Mouse (Mus musculus): ENCODE results near the gene Fkbp11.
A peak's percentile ranks its signal among the peaks of the same experiment; 100 is the strongest.
"Not testable (repeated sequence)": the region's sequence is repeated elsewhere in the genome, so short reads cannot be mapped to it uniquely, and the experiment has no call there.

Fkbp11 gene

DNA sequence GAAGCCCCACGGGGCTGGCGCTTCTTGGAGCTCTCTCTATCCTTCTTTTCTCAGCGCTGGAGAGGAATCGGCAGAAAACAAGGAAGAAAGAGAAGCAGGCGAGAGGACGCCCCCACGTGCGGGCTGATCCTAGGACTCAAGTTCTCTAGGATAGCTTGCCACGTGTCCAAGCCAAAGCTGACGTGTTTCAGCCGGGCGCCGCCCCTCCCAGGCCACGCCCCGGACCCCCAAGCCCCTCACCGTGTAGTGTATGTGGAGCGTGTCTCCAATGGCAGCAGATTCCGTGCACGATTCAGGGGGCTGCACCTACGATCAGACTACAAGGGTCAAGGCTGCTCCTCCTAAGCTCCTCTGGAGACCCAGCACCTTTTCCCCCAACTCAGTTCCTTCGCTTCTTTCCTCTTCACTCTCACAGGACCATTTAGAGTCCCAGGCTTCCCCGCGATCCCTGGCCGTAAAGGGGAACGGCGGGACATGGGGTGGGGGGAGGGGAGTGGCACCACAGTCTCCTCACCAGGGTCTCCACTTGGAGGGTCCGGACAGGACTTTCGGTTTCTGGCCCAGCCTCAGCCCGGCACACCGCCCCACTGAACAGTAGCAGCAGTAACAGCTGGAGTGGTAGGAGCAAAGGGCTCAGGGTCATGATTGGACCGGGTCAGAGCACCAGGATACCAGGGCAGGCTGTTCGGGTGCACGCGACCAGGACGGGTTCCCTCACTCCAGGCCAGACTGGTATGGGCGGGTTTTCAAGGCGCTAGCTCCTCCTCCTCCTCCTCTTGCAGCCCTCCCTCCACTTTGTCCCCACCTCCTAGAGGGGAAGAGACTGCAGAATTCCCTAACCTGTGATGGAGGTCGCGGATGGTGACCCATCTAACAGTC, at the start of gene Fkbp11:
Gene Fkbp11 (minus strand): TSS at position 756 of the 879 bp plus-strand sequence.
- DNase-seq (ENCODE audit: low spot score in 2 of 2), result peak in 1 of 2 experiments; percentile 31

GRCm38 (mm10) chr15:98777762-98778161, 49.8 kb upstream of the Fkbp11 start, which contains the start of gene Wnt10b:
Gene Wnt10b (minus strand): TSS chr15:98778150.
- no peak for DNase-seq (ENCODE audit: low spot score in 2 of 2)

GRCm38 (mm10) chr15:98777005-98777616, 49.1 kb upstream of the Fkbp11 start:
- no peak for DNase-seq (ENCODE audit: low spot score in 2 of 2)

DNA sequence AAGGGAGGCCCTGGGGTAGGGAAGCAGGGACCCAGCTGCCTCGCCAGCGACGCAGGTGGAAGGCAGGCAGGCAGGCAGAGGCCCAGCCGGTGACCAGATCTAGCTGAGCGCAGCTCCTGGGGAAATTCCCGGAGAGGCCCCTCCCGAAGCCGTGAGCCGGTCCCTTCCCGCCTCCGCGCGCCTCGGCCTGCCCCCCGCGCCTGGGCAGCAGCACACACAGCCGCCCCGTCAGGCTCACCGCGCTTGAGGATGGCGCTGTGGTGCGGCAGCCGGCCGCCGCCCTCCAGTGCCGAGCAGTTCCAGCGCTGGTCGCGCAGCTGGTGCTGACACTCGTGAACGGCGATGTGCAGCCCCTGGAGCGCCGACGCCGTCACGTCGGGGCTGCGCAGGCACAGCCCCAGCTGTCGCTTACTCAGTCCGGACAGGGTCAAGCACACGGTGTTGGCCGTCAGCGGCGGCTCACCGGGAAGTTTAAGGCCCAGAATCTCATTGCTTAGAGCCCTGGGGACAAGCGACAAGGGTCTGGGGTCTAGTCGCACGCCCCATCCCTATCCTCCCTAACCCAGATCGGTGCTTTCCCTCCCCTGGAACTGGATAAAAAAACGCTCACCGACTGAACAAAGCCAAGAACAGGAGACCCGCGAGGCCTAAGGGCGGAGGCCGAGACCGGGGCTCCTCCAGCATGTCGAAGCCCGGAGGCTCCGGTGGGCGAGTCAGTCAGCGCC, 48.4 kb upstream of the Fkbp11 start:
- DNase-seq (ENCODE audit: low spot score in 2 of 2), result no peak

GRCm38 (mm10) chr15:98775533-98775932, 47.5 kb upstream of the Fkbp11 start:
- no peak for DNase-seq (ENCODE audit: low spot score in 2 of 2)

DNA sequence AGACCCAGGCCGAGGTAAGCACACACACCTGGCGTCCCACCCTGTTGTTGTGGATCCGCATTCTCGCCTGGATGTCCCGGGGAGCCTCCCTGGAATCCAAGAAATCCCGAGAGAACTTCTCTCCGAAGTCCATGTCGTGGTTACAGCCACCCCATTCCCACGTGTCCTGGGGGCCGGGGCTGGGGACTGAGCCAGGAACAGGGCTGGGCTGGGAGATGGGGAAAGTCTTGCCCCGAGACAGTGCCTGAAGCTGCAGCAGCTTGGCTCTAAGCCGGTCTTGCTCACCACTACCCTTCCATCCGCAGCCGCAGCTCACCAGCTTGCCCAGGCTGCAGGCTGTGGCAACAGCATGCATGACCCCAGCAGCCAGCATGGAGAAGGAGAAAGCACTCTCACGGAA, 46.1 kb upstream of the Fkbp11 start:
- DNase-seq (ENCODE audit: low spot score in 2 of 2), result no peak

DNA sequence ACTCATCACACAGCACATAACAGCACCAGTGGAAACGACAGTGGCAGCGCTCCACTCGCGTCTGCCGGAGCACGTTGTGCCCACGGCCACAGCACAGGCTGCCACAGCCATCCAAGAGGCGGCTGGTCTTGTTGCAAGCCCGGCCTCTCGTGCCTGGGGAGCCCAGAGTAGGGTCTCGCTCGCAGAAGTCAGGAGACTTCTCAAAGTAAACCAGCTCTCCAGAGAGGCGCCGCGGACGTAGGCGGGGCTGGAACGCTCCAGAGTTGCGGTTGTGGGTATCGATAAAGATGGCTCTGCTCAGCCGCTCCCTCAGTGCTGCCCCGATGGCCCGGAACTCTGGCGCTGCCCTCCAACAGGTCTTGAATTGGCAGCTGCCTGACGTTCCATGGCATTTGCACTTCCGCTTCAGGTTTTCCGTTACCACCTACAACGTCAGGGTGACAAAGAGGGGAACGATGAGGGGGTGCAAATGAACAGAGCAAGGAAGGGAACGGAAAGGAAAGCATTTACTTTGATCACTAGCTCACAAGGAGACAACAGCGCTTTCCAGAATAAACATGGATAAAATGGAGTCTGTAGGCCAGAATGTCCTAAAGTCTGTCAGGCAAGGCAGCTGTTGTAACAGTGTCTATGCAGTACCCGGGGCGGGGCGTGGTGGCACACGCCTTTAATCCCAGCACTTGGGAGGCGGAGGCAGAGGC, 44.7 kb upstream of the Fkbp11 start:
- DNase-seq (ENCODE audit: low spot score in 2 of 2), result no peak

DNA sequence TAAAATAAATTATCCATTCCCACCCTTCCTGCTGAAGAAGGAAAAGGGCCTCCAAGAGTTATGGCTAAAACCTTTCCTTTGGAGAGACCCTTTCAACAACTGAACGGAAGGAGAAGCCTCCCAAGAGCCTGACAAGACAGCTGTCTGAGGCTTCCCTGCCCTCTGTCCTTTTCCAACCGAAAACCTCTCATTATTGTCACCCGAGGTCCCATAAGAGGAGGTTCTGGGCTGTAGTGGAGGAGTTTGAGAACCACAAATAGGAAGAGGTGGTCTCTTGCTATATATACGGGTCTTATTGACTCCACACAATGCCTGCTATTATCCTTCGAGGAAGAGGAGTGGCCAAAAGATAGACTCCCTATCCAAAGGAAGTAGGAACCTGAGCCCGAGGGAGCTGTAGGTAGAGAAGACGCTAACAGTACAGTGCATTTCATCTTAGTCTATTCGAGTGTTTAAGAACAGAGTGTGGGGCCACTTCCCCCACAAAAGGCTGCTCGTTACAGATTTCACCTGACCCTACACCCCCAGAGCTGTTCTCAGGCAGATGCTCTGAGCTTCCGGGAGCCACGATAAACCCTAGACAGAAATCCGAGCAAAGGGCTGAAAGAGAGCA, 43.9 kb upstream of the Fkbp11 start:
- DNase-seq (ENCODE audit: low spot score in 2 of 2), result no peak

DNA sequence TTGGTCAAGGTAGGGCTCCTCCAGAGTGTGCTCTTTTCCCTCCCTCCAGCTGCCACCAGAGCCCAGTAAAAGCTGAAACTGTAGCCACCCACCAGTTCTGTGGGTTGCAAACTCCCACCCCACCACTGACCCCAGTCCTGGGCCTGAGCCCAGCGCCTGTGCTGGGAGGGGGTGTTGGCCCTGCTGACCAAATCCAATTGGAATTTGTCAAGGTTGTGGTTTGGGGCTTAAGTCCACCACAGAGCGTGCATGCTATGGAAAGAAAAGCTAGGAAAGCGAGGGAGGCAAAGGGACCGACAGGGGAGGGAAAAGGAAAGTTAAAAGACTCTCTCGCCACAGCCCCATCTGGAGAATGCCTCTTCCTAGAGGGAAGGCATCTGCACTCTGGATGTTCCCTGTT, 40.3 kb upstream of the Fkbp11 start:
- no peak for DNase-seq (ENCODE audit: low spot score in 2 of 2)

GRCm38 (mm10) chr15:98765929-98766328, 37.9 kb upstream of the Fkbp11 start:
- DNase-seq (ENCODE audit: low spot score in 2 of 2), result no peak

DNA sequence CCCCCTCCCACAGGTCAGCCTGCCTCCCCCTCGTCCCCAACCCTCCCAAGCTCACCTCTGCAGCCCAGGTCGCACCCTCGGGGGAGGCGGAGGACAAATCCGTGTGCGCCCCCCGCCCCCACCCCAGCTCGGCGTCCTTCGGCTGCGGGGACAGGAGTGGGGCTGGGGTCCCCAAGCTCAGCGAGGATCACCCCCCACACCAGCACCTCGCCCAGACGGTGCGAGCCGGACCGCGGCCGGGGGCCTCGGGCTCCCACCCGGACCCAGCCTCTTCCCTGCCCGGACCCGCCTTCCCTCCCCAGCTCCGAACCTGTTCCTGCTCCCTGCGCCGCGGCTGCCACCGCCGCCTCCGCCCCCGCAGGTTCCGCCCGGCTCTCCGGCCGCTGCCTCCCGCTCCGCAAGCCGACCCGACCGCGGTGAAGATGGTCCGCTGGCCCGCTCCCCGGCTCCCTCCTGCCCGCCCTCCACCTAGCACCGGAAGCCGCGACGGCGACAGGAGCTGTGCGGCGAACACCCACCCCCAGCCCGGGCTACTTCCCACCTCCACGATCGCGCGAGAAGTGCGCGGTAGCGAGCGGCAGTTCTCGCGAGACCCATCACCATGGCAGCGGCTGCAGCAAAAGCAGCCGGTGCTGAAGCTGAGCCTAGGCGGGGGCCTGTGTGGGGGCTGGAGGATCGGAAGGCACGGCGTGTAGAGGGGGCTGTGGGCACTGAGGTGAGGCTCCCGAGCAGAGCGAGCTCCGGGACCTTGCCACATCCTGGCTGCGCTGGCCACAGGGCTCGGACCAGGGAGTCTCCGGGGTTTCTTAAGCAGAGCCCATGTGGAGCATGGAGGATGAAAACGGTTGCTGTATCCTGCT, 34.9 kb upstream of the Fkbp11 start, which contains the start of gene Arf3:
Gene Arf3 (minus strand): TSS at position 545 of the 860 bp plus-strand sequence.
- DNase-seq (ENCODE audit: low spot score in 2 of 2), result peak; percentile 93 to 98

DNA sequence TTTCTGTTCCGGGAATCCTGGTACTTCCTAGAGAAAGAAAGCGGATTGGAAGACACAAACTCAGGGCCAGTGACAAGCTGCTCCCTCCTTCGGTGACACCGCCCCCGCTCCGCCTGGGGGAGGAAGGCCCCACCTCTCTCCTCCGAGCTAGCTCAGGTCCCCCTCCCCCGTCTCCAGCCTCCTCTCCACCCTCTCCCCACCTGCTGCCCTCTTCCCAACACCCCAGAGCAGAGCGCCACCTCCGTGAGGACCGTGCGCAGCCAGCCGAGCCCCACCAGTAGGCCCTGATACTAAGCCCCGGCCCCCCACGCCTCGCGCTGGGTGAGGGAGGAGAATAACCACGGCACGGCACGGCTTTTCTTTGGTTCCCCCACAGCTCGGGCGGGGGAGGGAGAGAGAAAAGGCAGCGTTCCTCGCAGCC, 34.2 kb upstream of the Fkbp11 start:
- peak; percentile 81 to 83 for DNase-seq (ENCODE audit: low spot score in 2 of 2)

DNA sequence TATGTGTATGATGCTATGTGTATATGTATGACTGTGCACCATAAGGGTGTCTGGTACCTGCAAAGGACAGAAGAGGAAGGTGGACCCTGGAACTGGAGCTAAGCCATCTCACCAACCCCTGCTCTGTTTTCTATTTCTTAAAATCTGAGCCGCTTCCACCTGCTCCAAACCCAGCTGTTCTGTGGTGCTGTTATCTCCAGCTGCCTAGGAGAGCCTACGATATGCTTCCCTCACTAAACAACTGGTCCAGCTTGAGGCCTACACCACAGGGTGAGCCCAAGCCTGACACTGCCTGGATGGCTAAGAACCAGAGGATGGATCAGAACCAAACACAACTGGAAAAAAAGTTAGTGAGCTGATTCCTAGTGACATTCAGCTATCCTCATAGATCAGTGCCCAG, 26.1 kb upstream of the Fkbp11 start:
- DNase-seq (ENCODE audit: low spot score in 2 of 2), result no peak

- no peak for DNase-seq (ENCODE audit: low spot score in 2 of 2)
These were observed 25.0 kb upstream of the Fkbp11 start for GRCm38 (mm10) chr15:98753021-98753423.

GRCm38 (mm10) chr15:98749093-98749492, 21.1 kb upstream of the Fkbp11 start:
- DNase-seq (ENCODE audit: low spot score in 2 of 2), result no peak

DNA sequence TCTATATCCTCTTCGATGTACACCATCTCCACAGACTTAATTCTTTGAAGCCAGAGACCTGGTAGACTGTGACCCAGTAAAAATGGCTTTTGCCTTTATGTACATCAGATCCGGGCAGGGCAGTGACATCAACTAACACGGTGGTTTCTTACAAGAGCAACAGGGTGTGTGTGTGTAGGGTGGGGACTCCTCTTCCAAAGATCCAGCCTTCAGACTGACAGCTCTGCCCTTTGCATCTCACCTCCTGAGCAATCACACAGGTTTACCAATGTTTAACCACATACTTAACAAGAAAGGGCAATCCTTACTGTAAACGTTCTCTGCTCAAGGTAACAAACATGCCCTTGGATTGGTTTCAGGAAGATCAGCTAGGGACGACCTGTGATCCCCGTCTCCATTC, 19.3 kb upstream of the Fkbp11 start:
- no peak for DNase-seq (ENCODE audit: low spot score in 2 of 2)

- DNase-seq (ENCODE audit: low spot score in 2 of 2), result no peak
These were observed 18.5 kb upstream of the Fkbp11 start for GRCm38 (mm10) chr15:98746344-98746965.

- DNase-seq (ENCODE audit: low spot score in 2 of 2), result not testable (repeated sequence)
These were observed 15.9 kb upstream of the Fkbp11 start for GRCm38 (mm10) chr15:98743863-98744262.

DNA sequence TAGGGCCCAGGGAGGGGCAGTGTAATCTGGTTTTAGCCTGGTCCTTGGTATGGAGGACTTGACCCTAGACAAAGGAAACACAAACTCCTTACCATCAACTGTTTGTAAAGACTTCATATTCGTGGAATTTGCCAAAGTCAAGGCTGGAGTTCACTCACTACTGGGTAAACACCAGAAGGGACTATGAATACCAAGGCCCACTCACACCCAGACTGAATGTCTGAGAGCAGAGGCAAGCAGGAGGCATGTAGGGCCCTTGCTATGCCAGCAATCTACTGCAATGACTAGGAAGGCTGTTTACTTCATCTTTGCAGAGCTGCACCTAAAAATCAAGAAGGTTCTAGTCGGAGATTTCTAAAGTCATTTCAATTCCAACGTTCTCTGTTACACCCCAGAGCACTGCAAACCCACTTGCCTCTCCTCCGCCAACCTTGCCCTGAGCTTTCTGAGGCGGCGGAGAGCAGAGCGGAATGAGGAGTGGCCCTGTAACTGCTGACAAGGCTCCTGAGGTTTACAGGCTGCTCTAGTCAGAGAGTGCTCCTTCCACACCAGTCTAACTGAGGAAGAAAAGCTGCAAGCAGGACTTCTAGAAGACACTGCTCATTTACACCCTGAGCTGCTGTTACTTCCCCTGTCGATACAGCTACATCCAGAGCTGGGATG, 14.9 kb upstream of the Fkbp11 start:
- no peak for DNase-seq (ENCODE audit: low spot score in 2 of 2)

Measured in frontal cortex, postnatal 10 days (tissue).